Mouse (Mus musculus) ES-Bruce4 (cell line): ENCODE measurements at regions not wholly inside any gene's neighbourhood (a gene's known extent, or its start where the extent isn't known, plus 50 kb on each side); places are given as distances from the start of the nearest gene placed in this dataset.
"Not testable (repeated sequence)": the region's sequence is repeated elsewhere in the genome, so short reads cannot be mapped to it uniquely, and the experiment has no call there.

Experiments used
- CTCF ChIP-seq: IDR thresholded peaks from one replicate; pipeline ENCODE4 v1.8.1; 2011; ENCODE audit warnings: low read depth, low read length
- EP300 ChIP-seq: IDR thresholded peaks from 2 replicates; pipeline ENCODE4 v1.6.1; 2011; ENCODE audit warnings: low read depth, low read length; ENCODE audit not compliant: insufficient read depth

DNA sequence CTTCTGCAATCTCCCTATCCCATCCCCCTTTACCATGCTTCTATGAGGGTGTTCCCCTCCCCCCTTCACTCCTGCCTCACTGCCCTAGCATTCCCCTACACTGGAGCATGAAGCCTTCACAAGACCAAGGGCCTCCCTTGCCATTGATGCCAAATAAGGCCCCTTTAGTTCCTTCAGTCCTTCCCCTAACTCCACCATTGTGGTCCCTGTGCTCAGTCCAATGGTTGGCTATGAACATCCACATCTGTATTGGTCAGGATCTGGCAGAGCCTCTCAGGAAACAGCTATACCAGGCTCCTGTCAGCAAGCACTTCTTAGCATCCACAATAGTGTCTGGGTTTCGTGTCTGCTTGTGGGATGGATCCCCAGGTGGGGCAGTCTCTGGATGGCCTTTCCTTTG, 104.4 kb upstream of the Tns3 start:
- TF ChIP-seq CTCF, EP300: not testable (repeated sequence)
